Mouse (Mus musculus) kidney, embryonic 15.5 days (tissue): Measurements from ENCODE around the gene Ap3d1. TPM values are rescaled to one million over a fixed set of nuclear protein-coding genes. Genes with fewer than 3 reads are reported as not detected.

ENCODE experiments used
- ATAC-seq: fragments of 200-750 bp; cut with Nextera tagmentation; replicated peaks from 2 replicates; pipeline ENCODE4 v1.8.0; 2017; ENCODE audit warnings: moderate TSS enrichment; ENCODE audit not compliant: low FRiP score
- H3K27ac ChIP-seq: fragments of 300-500 bp; sonication (generic); 2 replicates; pipeline ENCODE4 v1.5.1; 2015; ENCODE audit warnings: mild to moderate bottlenecking, inconsistent platforms
- H3K27me3 ChIP-seq: fragments of 300-500 bp; sonication (generic); 2 replicates; pipeline ENCODE4 v1.6.1; 2015; ENCODE audit warnings: inconsistent platforms
- H3K36me3 ChIP-seq: fragments of 300-500 bp; sonication (generic); 2 replicates; pipeline ENCODE4 v1.6.1; 2015; ENCODE audit warnings: inconsistent platforms
- H3K4me1 ChIP-seq: fragments of 300-500 bp; sonication (generic); 2 replicates; pipeline ENCODE4 v1.6.1; 2015; ENCODE audit warnings: inconsistent platforms
- H3K4me2 ChIP-seq: fragments of 300-500 bp; sonication (generic); 2 replicates; pipeline ENCODE4 v1.6.1; 2015; ENCODE audit warnings: moderate library complexity, mild to moderate bottlenecking, inconsistent platforms
- H3K4me3 ChIP-seq: fragments of 300-500 bp; sonication (generic); replicated peaks from 2 replicates; pipeline ENCODE4 v1.5.1; 2015; ENCODE audit warnings: mild to moderate bottlenecking, inconsistent platforms
- H3K9ac ChIP-seq: fragments of 300-500 bp; sonication (generic); 2 replicates; pipeline ENCODE4 v1.6.1; 2015; ENCODE audit warnings: mild to moderate bottlenecking, inconsistent platforms
- H3K9me3 ChIP-seq: fragments of 300-500 bp; sonication (generic); replicated peaks from 2 replicates; pipeline ENCODE4 v1.6.1; 2016; ENCODE audit warnings: inconsistent platforms
- WGBS: fragments of 180-500 bp; shearing (Covaris S2); methylation state at CpG from one replicate; pipeline ENCODE4 v1.1.7; 2015; ENCODE audit warnings: mixed read lengths; 5-methylcytosine and 5-hydroxymethylcytosine counted together
- polyA plus RNA-seq: library from polyadenylated mRNA; unstranded; fragments of >200 nt; fragmentation: Nextera tagmentation; extraction: Ambion mirVana; gene quantifications from 2 replicates; pipeline ENCODE4 v1.2.1, GENCODE M21; 2015

Gene Ap3d1
- polyA plus RNA-seq, 1 experiment from 2014 or later, result 70.9 TPM

DNA sequence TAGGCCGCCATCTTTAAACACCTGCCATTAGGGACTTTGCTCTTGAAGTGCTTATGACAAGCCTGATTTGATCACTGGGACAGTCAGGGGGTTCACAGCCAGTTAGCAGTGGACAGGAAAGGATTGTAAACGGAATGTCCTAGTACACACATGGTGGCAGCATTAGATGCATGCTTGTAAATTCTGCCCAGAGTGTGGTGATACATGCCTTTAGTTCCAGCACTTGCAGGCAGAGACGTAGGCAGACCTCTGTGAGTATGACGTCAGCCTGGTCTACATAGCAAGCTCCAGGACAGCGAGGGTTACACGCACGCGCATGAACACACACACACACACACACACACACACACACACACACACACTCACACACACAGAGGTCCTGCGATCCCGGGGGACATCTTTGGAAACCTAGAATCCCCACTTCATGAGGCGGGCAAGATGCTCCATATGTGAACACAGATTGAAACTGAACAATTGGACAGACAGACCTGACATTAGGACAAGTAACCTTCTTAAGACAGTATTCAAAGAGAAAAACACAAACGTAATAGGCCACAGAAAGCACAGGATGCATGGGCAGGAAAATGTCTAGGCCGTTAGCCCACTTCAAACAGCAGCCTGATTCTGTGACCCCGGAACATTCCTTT, 83.7 kb downstream of the Ap3d1 start:
- no peak overlapping the region for H3K4me3 ChIP-seq
- no peak overlapping the region for H3K27ac ChIP-seq
- no peaks in the 10 kb centered on the region for H3K9me3 ChIP-seq
- no peak overlapping the region for H3K4me2 ChIP-seq
- H3K9ac ChIP-seq, result no peak overlapping the region
- H3K27me3 ChIP-seq, result no peaks in the 10 kb centered on the region
- WGBS, result 88% methylated on average over 14 of the region's 14 CpGs
- no peaks in the 10 kb centered on the region for H3K36me3 ChIP-seq
- peaks cover 51% of the 10 kb centered on the region for H3K4me1 ChIP-seq
- no peak for ATAC-seq

Other genes with a start within 250 kb of the Ap3d1 start
- gene Onecut3, start 247.4 kb downstream of the Ap3d1 start, polyA plus RNA-seq, result not detected in 2 replicates
- gene Atp8b3, start 203.1 kb downstream of the Ap3d1 start, polyA plus RNA-seq, result 0.23 TPM in 2 replicates
- gene Rexo1, start 180.7 kb downstream of the Ap3d1 start, polyA plus RNA-seq, result 23.9 and 29.5 TPM in 2 replicates
- 9.9 and 11.2 TPM in 2 replicates for gene Klf16, start 164.9 kb downstream of the Ap3d1 start, polyA plus RNA-seq
- 93.5 and 95.4 TPM in 2 replicates for gene Abhd17a, start 151.9 kb downstream of the Ap3d1 start, polyA plus RNA-seq
- 93.5 and 107 TPM in 2 replicates for gene Scamp4, start 139.4 kb downstream of the Ap3d1 start, polyA plus RNA-seq
- gene Adat3, start 139.4 kb downstream of the Ap3d1 start, polyA plus RNA-seq, result 7.0 and 8.6 TPM in 2 replicates
- 4.5 and 5.3 TPM in 2 replicates for gene Gm49322, start 136.2 kb downstream of the Ap3d1 start, polyA plus RNA-seq
- gene Csnk1g2, start 119.4 kb downstream of the Ap3d1 start, polyA plus RNA-seq, result 156 and 183 TPM in 2 replicates
- 78.6 and 83.2 TPM in 2 replicates for gene Btbd2, start 85.2 kb downstream of the Ap3d1 start, polyA plus RNA-seq
- gene Mknk2, start 64.2 kb downstream of the Ap3d1 start, polyA plus RNA-seq, result 95.3 and 103 TPM in 2 replicates
- gene Mob3a, start 40.3 kb downstream of the Ap3d1 start, polyA plus RNA-seq, result 37.7 and 41.5 TPM in 2 replicates
- gene Izumo4, start 40.1 kb downstream of the Ap3d1 start, polyA plus RNA-seq, result 22.8 and 26.2 TPM in 2 replicates
- 17.3 and 21.8 TPM in 2 replicates for gene Dot1l, start 12.9 kb upstream of the Ap3d1 start, polyA plus RNA-seq
- 78.2 and 92.6 TPM in 2 replicates for gene Sf3a2, start 55.9 kb upstream of the Ap3d1 start, polyA plus RNA-seq
- 126 and 130 TPM in 2 replicates for gene Plekhj1, start 56.4 kb upstream of the Ap3d1 start, polyA plus RNA-seq
- 0.09 TPM in 1 of 2 replicates, not detected in the other for gene Amh, start 63.0 kb upstream of the Ap3d1 start, polyA plus RNA-seq
- 5.6 and 5.7 TPM in 2 replicates for gene Jsrp1, start 71.2 kb upstream of the Ap3d1 start, polyA plus RNA-seq
- gene Oaz1, start 84.4 kb upstream of the Ap3d1 start, polyA plus RNA-seq, result 1,583 and 1,739 TPM in 2 replicates
- gene Lingo3, start 101.8 kb upstream of the Ap3d1 start, polyA plus RNA-seq, result 0.83 and 1.2 TPM in 2 replicates
- 303 and 328 TPM in 2 replicates for gene Lsm7, start 112.9 kb upstream of the Ap3d1 start, polyA plus RNA-seq
- 43.8 and 48.1 TPM in 2 replicates for gene Sppl2b, start 113.0 kb upstream of the Ap3d1 start, polyA plus RNA-seq
- 0.04 TPM in 1 of 2 replicates, not detected in the other for gene Tmprss9, start 129.6 kb upstream of the Ap3d1 start, polyA plus RNA-seq
- 365 and 368 TPM in 2 replicates for gene Timm13, start 158.7 kb upstream of the Ap3d1 start, polyA plus RNA-seq
- 55.0 and 59.3 TPM in 2 replicates for gene Lmnb2, start 176.0 kb upstream of the Ap3d1 start, polyA plus RNA-seq
- 18.0 and 20.8 TPM in 2 replicates for gene Gadd45b, start 187.8 kb upstream of the Ap3d1 start, polyA plus RNA-seq